Mouse (Mus musculus) lung, postnatal 0 days (tissue): ENCODE data around the gene Slc7a14. TPM values are rescaled to one million over a fixed set of nuclear protein-coding genes. Genes with fewer than 3 reads are reported as not detected.

Experiments used
- ATAC-seq: fragments of 200-750 bp; cut with Nextera tagmentation; 2 replicates; pipeline ENCODE4 v1.8.0; 2017; ENCODE audit warnings: moderate library complexity
- DNase-seq: peaks from one replicate; pipeline ENCODE4 v3.0.0-alpha.2; 2016; ENCODE audit warnings: low spot score
- H3K27ac ChIP-seq: fragments of 300-500 bp; sonication (generic); 2 replicates; pipeline ENCODE4 v1.5.1; 2014; ENCODE audit warnings: antibody characterized with exemption, mild to moderate bottlenecking, low read length, mixed read lengths
- H3K27me3 ChIP-seq: fragments of 300-500 bp; sonication (generic); replicated peaks from 2 replicates; pipeline ENCODE4 v1.6.1; 2014; ENCODE audit warnings: low read length, mixed read lengths; ENCODE audit not compliant: insufficient read depth
- H3K36me3 ChIP-seq: fragments of 300-500 bp; sonication (generic); 2 replicates; pipeline ENCODE4 v1.6.1; 2014; ENCODE audit warnings: low read length, mixed read lengths; ENCODE audit not compliant: insufficient read depth
- H3K4me1 ChIP-seq: fragments of 300-500 bp; sonication (generic); 2 replicates; pipeline ENCODE4 v1.6.1; 2014; ENCODE audit warnings: antibody characterized with exemption, low read depth, low read length, mixed read lengths; ENCODE audit not compliant: insufficient read depth
- H3K4me2 ChIP-seq: fragments of 300-500 bp; sonication (generic); replicated peaks from 2 replicates; pipeline ENCODE4 v1.6.1; 2014; ENCODE audit warnings: low read depth, mild to moderate bottlenecking, low read length, moderate library complexity, mixed read lengths
- H3K4me3 ChIP-seq: fragments of 300-500 bp; sonication (generic); 2 replicates; pipeline ENCODE4 v1.5.1; 2014; ENCODE audit warnings: low read depth, low read length
- H3K9ac ChIP-seq: fragments of 300-500 bp; sonication (generic); replicated peaks from 2 replicates; pipeline ENCODE4 v1.6.1; 2014; ENCODE audit warnings: low read depth, mild to moderate bottlenecking
- H3K9me3 ChIP-seq: fragments of 300-500 bp; sonication (generic); 2 replicates; pipeline ENCODE4 v1.6.1; 2016; ENCODE audit warnings: low read length, mixed read lengths
- CTCF ChIP-seq: IDR thresholded peaks from 2 replicates; pipeline ENCODE4 v1.5.1; 2016; ENCODE audit warnings: antibody characterized with exemption, mild to moderate bottlenecking
- EP300 ChIP-seq: IDR thresholded peaks from 2 replicates; pipeline ENCODE4 v1.6.1; 2016; ENCODE audit warnings: antibody characterized with exemption, mild to moderate bottlenecking, control low read depth
- WGBS: fragments of 180-500 bp; shearing (Covaris S2); extraction: QIAGEN DNeasy Blood & Tissue Kit; methylation state at CpG from one replicate; pipeline ENCODE4 v1.1.7; 2014; 5-methylcytosine and 5-hydroxymethylcytosine counted together
- polyA plus RNA-seq: library from polyadenylated mRNA; unstranded; fragments of >200 nt; fragmentation: Nextera tagmentation; extraction: Ambion mirVana; gene quantifications from 2 replicates; pipeline ENCODE4 v1.2.1, GENCODE M21; 2015

Slc7a14 gene
- polyA plus RNA-seq, 1 experiment from 2014 or later, result 0.07 TPM

DNA sequence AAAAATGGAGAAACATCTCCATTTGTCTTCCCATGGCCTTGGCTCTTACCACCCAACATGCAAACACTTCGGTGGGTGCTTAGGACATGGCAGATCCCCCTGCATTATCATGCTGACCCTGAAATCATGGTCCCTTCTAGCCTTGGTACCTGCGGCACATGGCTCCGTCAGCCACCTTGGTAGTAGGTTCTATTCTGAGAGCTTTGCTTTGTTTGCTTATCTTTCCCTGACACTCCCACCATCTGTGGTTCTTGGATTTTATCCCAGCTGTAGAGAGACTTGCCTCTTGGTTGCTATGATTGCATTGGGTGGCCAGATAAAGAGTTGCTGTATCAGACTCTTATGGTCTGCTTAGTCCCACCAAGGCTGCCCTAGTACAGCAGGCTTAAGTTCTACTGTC, 46.6 kb downstream of the Slc7a14 start:
- TF ChIP-seq CTCF, result no peak
- TF ChIP-seq EP300, result no peak
- H3K9ac ChIP-seq, result no peak overlapping the region
- DNase-seq (no peak), ATAC-seq (no peak)
- H3K27me3 ChIP-seq, result no peaks in the 10 kb centered on the region
- no peaks in the 10 kb centered on the region for H3K36me3 ChIP-seq
- no peak overlapping the region for H3K4me2 ChIP-seq
- no peaks in the 10 kb centered on the region for H3K4me1 ChIP-seq
- H3K27ac ChIP-seq, result no peak overlapping the region
- no peaks in the 10 kb centered on the region for H3K9me3 ChIP-seq
- H3K4me3 ChIP-seq, result no peak overlapping the region
- WGBS, result 66% methylated on average over 3 of the region's 3 CpGs

DNA sequence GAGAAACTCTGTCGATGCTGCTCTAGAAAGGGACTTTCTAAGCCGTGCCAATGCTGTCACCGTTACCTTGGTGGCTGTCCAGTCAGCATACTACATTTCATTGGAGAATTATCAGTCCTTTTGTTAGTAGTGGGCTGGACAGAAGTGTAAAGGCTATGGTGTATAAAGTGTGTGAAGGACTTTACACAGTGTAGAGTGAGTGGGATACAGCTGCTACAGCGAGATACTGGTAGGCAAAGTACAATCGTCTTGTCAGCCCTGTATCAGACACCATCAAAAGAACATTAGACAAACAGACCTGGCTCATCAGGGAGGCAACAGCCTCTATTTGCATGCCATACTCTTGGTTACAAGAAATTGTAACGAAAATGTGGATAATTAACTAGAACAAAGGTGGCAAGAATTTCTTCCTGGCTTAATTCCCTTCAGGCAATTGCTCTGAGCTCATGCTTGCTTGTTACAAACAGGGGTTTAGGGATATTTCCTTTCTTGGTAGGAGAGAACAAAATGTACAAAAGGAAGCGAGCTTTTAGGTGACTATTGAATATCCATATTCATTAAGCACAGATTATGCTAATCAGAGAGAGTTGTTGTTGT, 48.7 kb downstream of the Slc7a14 start:
- TF ChIP-seq EP300, result no peak
- TF ChIP-seq CTCF, result no peak
- Histone ChIP-seq H3K4me2 (no peak overlapping the region), H3K36me3 (no peaks in the 10 kb centered on the region)

DNA sequence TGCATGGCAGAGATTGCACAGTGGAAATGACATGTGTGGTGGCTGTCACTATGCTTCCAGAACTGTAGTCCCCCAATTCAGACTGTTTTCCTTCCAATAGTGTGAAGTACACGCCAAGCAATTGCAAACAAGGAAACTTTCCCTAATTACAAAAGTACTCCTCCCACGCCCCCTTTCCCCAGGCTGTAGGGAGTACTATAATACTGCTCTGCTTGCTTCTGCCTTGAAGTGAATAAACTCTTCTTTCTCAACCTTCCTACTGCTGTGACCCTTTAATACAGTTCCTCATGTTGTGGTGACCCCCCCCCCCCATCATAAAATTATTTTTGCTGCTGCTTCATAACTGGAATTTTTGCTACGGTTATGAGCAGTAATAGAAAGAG, 49.2 kb downstream of the Slc7a14 start:
- DNase-seq (no peak), ATAC-seq (no peak)
- no peak overlapping the region for H3K27ac ChIP-seq
- H3K4me2 ChIP-seq, result no peak overlapping the region
- no peaks in the 10 kb centered on the region for H3K27me3 ChIP-seq
- H3K4me3 ChIP-seq, result no peak overlapping the region
- H3K4me1 ChIP-seq, result no peaks in the 10 kb centered on the region
- H3K36me3 ChIP-seq, result no peaks in the 10 kb centered on the region
- 48% methylated on average over 3 of the region's 3 CpGs for WGBS
- H3K9me3 ChIP-seq, result no peaks in the 10 kb centered on the region
- TF ChIP-seq CTCF (no peak), EP300 (no peak)
- H3K9ac ChIP-seq, result no peak overlapping the region

More for the DNA sequence above, 48.7 kb downstream of the Slc7a14 start:
- no peaks in the 10 kb centered on the region for H3K9me3 ChIP-seq
- ATAC-seq (no peak), DNase-seq (no peak)
- no peaks in the 10 kb centered on the region for H3K27me3 ChIP-seq
- no peak overlapping the region for H3K9ac ChIP-seq
- no peak overlapping the region for H3K27ac ChIP-seq
- H3K4me3 ChIP-seq, result no peak overlapping the region
- WGBS, result 45% methylated on average over 7 of the region's 7 CpGs
- H3K4me1 ChIP-seq, result no peaks in the 10 kb centered on the region

DNA sequence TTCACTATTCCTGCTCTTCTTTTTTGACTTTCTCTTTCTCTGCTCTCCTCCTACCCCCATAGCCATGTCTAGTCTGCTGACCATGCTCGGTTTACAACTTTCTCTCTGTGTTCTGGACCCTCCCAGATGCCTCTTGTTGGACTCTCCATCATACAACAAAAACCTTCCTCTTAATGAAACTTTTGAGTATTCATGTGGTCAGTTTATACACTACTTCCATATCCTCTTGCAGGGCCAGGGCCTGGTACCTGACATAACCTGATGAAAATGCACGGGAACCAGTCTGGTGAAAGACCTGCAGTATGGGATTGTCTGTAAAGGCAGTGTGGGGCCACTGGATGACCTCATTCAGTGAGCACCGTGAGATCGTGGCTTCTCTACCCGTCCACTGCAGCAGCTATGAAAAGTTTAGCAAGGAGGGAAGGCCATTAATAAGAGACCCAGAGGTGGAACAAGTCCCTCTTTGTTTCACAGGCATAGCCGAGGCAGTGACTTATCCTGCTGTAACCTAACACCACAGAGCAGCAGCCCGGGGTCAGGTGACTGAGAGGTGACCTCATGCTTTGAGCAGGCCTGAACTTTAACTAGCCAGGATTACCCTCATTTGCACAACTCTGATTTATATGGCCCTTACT, 49.7 kb downstream of the Slc7a14 start:
- TF ChIP-seq EP300 (no peak), CTCF (no peak)
- H3K9me3 ChIP-seq, result no peaks in the 10 kb centered on the region
- no peak overlapping the region for H3K4me3 ChIP-seq
- H3K9ac ChIP-seq, result no peak overlapping the region
- H3K27me3 ChIP-seq, result no peaks in the 10 kb centered on the region
- ATAC-seq, result peak; percentile 69
- no peak overlapping the region for H3K27ac ChIP-seq
- DNase-seq, result peak; percentile 37
- 15% methylated on average over 7 of the region's 7 CpGs for WGBS
- H3K36me3 ChIP-seq, result no peaks in the 10 kb centered on the region
- no peaks in the 10 kb centered on the region for H3K4me1 ChIP-seq
- no peak overlapping the region for H3K4me2 ChIP-seq

DNA sequence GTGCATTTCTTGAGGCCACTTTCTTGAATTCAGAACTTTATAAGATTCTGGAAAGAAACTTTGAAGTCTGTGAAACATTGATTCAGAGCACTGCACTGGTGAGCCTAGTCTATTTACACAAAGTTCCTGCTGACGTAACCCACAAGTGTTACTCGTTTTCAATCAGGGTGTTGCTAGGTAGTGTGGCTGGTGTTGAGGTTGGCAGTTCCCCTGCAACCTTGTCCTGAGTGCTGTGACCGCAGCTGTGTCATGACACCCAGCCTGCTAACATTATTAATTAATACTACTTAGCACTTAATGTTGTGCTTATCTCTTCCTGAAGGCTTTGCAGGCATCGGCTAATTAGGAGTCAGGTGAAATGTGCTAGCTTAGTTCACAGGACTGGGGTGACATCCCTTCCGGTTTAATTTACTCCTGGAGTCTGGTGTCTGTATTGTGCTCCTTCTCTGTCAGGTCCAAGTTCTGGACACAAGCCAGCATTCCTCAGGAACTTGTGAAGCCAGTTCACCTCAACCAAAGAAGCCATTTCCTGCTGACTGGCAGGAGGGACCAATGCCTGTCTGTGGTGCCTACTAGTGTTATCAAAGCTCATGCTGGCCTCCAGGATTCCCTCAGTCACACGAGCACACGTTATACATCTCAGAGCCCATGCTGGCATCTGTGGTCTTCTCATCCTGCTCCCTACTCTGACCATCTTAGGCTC, 50.5 kb downstream of the Slc7a14 start:
- Histone ChIP-seq H3K36me3 (no peaks in the 10 kb centered on the region), H3K9ac (no peak overlapping the region), H3K9me3 (no peaks in the 10 kb centered on the region), H3K27me3 (no peaks in the 10 kb centered on the region), H3K4me1 (no peaks in the 10 kb centered on the region), H3K4me3 (no peak overlapping the region), H3K27ac (no peak overlapping the region), H3K4me2 (no peak overlapping the region)
- 22% methylated on average over 7 of the region's 7 CpGs for WGBS
- DNase-seq, result peak; percentile 41
- ATAC-seq, result peak; percentile 55; the same call in 1 of the 2 replicates
- TF ChIP-seq CTCF, result no peak
- no peak for TF ChIP-seq EP300

DNA sequence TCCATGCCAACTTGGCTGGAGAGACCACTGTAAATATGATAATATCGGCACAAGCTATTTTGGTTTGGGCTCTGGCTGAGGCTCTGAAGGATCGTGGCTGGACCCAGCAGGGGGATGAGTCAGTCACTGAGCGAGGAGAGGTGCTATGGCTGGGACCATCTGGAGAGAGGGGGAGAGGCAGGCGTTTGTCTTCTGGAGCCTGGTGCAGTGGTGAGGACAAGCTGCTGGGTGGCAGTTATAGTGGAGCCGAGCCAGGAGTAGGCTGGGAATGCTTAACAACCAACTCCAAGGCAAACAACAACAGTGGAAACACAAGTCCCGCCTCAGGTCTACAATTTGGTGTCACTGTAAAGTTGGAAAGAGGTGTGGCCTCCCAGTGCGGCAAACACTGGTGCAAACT, 55.8 kb downstream of the Slc7a14 start:
- TF ChIP-seq EP300 (no peak), CTCF (no peak)
- 72% methylated on average over 7 of the region's 7 CpGs for WGBS

More for the DNA sequence above, 55.8 kb downstream of the Slc7a14 start:
- Histone ChIP-seq H3K27ac (no peak overlapping the region), H3K4me1 (no peaks in the 10 kb centered on the region), H3K27me3 (no peaks in the 10 kb centered on the region), H3K9me3 (no peaks in the 10 kb centered on the region), H3K4me3 (no peak overlapping the region), H3K4me2 (no peak overlapping the region), H3K9ac (no peak overlapping the region), H3K36me3 (no peaks in the 10 kb centered on the region)
- DNase-seq, result no peak
- ATAC-seq, result peak; percentile 56
